9 mouse cellular contexts compared by ENCODE assay signal in the genomic region with DNA sequence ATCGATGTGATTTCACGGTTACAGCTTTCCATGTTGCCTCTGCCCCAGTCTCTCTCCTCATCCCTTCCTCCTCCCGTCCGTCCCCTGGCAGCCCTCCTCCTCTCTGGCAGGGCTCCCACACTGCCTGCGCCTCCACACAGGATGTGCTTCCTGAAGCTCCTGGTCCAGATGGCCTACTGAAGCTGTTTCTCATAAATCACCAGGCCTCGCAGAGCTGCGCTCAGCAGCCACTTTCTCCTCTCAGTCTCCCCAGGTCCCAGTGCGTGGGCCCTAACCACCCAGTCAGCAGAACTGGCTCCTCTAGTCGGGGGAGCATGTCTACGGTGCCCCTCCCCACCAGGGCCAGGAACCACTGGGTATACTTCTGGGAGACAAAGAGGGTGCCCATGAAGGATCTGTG.
DNase-seq lines count a peak whose midpoint lies in the region; ATAC-seq and TF ChIP-seq lines count a peak whose summit lies in the region.
"Had no signal": no experiment of that assay in that cellular context is flagged by ENCODE, and none has a peak within 500 bp of the region (broad histone marks: within the 10 kb centered on the region; RNA-seq: fewer than 3 reads in every experiment).

No protein-coding gene starts in this region.

- H3K27me3 ChIP-seq in intestine, embryonic 14.5 days (replicated peaks; ENCODE audit: control insufficient read depth, insufficient read depth, low read length), result no peaks in the 10 kb centered on the region
- no peaks in the 10 kb centered on the region for H3K27me3 ChIP-seq in intestine, postnatal 0 days (replicated peaks; ENCODE audit: control insufficient read depth, insufficient read depth, low read length)
- no peaks in the 10 kb centered on the region for H3K27me3 ChIP-seq in heart, adult 2 months (ENCODE audit: control insufficient read depth, insufficient read depth, low read length)
- H3K27me3 ChIP-seq in kidney, embryonic 16.5 days (ENCODE audit: insufficient read depth, low read length), result no peaks in the 10 kb centered on the region
- H3K27me3 ChIP-seq in limb, embryonic 10.5 days (ENCODE audit: low read depth, poor library complexity, severe bottlenecking), result no peaks in the 10 kb centered on the region
- H3K27me3 ChIP-seq: embryonic facial prominence, embryonic 12.5 days had no signal

- TF ChIP-seq EP300 in heart, adult 2 months (IDR thresholded peaks at IDR 0.05; ENCODE audit: insufficient read depth, low read depth, low read length), result no peak

- no peaks in the 10 kb centered on the region for H3K36me3 ChIP-seq in intestine, embryonic 14.5 days (ENCODE audit: control insufficient read depth, insufficient read depth, low read length)
- H3K36me3 ChIP-seq in intestine, postnatal 0 days (ENCODE audit: control insufficient read depth, insufficient read depth), result no peaks in the 10 kb centered on the region
- no peaks in the 10 kb centered on the region for H3K36me3 ChIP-seq in heart, adult 2 months (ENCODE audit: control insufficient read depth, insufficient read depth, low read length)
- no peaks in the 10 kb centered on the region for H3K36me3 ChIP-seq in kidney, embryonic 16.5 days (ENCODE audit: insufficient read depth, low read length)
- H3K36me3 ChIP-seq in limb, embryonic 10.5 days, result no peaks in the 10 kb centered on the region
- H3K36me3 ChIP-seq: embryonic facial prominence, embryonic 12.5 days had no signal

- intact Hi-C loops in heart, adult 2 months (cut with DNase I), result no loop called here

- ATAC-seq in intestine, embryonic 14.5 days (replicated peaks; ENCODE audit: low FRiP score, low TSS enrichment, low read depth), result peak; percentile 88
- ATAC-seq in intestine, postnatal 0 days, result no peak
- ATAC-seq in kidney, embryonic 16.5 days (ENCODE audit: low FRiP score, low TSS enrichment), result peak; percentile 88

- no peak overlapping the region for H3K4me2 ChIP-seq in intestine, embryonic 14.5 days (ENCODE audit: low read length)
- no peak overlapping the region for H3K4me2 ChIP-seq in intestine, postnatal 0 days (replicated peaks; ENCODE audit: low read depth)
- H3K4me2 ChIP-seq in kidney, embryonic 16.5 days (replicated peaks; ENCODE audit: low read depth, low read length), result no peak overlapping the region
- H3K4me2 ChIP-seq: embryonic facial prominence, embryonic 12.5 days had no signal

- no peak for TF ChIP-seq CTCF in intestine, postnatal 0 days (IDR thresholded peaks at IDR 0.05; ENCODE audit: low read depth)
- TF ChIP-seq CTCF in heart, adult 2 months (IDR thresholded peaks at IDR 0.05), result no peak

- no peak overlapping the region for H3K9ac ChIP-seq in intestine, embryonic 14.5 days (ENCODE audit: low read length)
- H3K9ac ChIP-seq in intestine, postnatal 0 days (ENCODE audit: low read depth, low read length), result no peak overlapping the region
- no peak overlapping the region for H3K9ac ChIP-seq in heart, adult 2 months (ENCODE audit: low read depth, low read length)
- H3K9ac ChIP-seq in kidney, embryonic 16.5 days (replicated peaks; ENCODE audit: low read length), result no peak overlapping the region
- H3K9ac ChIP-seq: embryonic facial prominence, embryonic 12.5 days had no signal

- H3K9me3 ChIP-seq in intestine, embryonic 14.5 days (ENCODE audit: control insufficient read depth, low read length), result no peaks in the 10 kb centered on the region
- no peaks in the 10 kb centered on the region for H3K9me3 ChIP-seq in intestine, postnatal 0 days (ENCODE audit: control insufficient read depth)
- H3K9me3 ChIP-seq in kidney, embryonic 16.5 days (ENCODE audit: low read length), result no peaks in the 10 kb centered on the region
- no peaks in the 10 kb centered on the region for H3K9me3 ChIP-seq in limb, embryonic 10.5 days (replicated peaks)
- H3K9me3 ChIP-seq: embryonic facial prominence, embryonic 12.5 days had no signal

- no peak overlapping the region for H3K4me3 ChIP-seq in intestine, embryonic 14.5 days (ENCODE audit: low read depth, low read length)
- H3K4me3 ChIP-seq in intestine, postnatal 0 days (ENCODE audit: low read depth, low read length), result no peak overlapping the region
- no peak overlapping the region for H3K4me3 ChIP-seq in heart, adult 2 months
- H3K4me3 ChIP-seq in kidney, embryonic 16.5 days (ENCODE audit: low read length), result no peak overlapping the region
- no peak overlapping the region for H3K4me3 ChIP-seq in limb, embryonic 10.5 days
- H3K4me3 ChIP-seq: embryonic facial prominence, embryonic 12.5 days had no signal

- peak overlapping the region; percentile 47 for H3K27ac ChIP-seq in intestine, embryonic 14.5 days (ENCODE audit: low read depth)
- H3K27ac ChIP-seq in intestine, postnatal 0 days (ENCODE audit: low read depth, low read length), result no peak overlapping the region
- H3K27ac ChIP-seq in heart, adult 2 months, result peak overlapping the region; percentile 33
- no peak overlapping the region for H3K27ac ChIP-seq in kidney, embryonic 16.5 days (ENCODE audit: low read length)
- peak overlapping the region; percentile 63 for H3K27ac ChIP-seq in limb, embryonic 10.5 days
- H3K27ac ChIP-seq: embryonic facial prominence, embryonic 12.5 days had no signal

- H3K79me2 ChIP-seq in heart, adult 2 months (replicated peaks; ENCODE audit: control insufficient read depth, insufficient read depth, low read length), result no peaks in the 10 kb centered on the region

- no peak for TF ChIP-seq POLR2A in heart, adult 2 months (IDR thresholded peaks at IDR 0.05; ENCODE audit: insufficient read depth, low read depth, low read length)

- peaks cover 9% of the 10 kb centered on the region for H3K4me1 ChIP-seq in intestine, embryonic 14.5 days (replicated peaks; ENCODE audit: control insufficient read depth, insufficient read depth, low read length)
- no peaks in the 10 kb centered on the region for H3K4me1 ChIP-seq in intestine, postnatal 0 days (replicated peaks; ENCODE audit: control insufficient read depth, insufficient read depth, low read length)
- 0 out of 2 replicates have a peak, but pooled peaks cover 1% of the 10 kb centered on the region for H3K4me1 ChIP-seq in heart, adult 2 months (ENCODE audit: control insufficient read depth, insufficient read depth, low read length)
- peaks cover 6% of the 10 kb centered on the region for H3K4me1 ChIP-seq in kidney, embryonic 16.5 days (ENCODE audit: insufficient read depth, low read length)
- peaks cover 13% of the 10 kb centered on the region for H3K4me1 ChIP-seq in limb, embryonic 10.5 days

- 27% methylated on average over 10 of the region's 10 CpGs for WGBS in intestine, embryonic 14.5 days
- WGBS in intestine, postnatal 0 days, result 47% methylated on average over 10 of the region's 10 CpGs
- 22% methylated on average over 10 of the region's 10 CpGs for WGBS in heart, adult 2 months
- whole genome bisulfite sequencing in kidney, embryonic 16.5 days, result 12% methylated on average over 10 of the region's 10 CpGs
- 40% methylated on average over 10 of the region's 10 CpGs for WGBS in limb, embryonic 10.5 days

- DNase-seq in intestine, embryonic 14.5 days (ENCODE audit: low spot score), result peak; percentile 70
- DNase-seq in cerebellum, postnatal 14 days, result peak; percentile 87 to 92
- DNase-seq in heart, adult 2 months, result peak; percentile 78
- DNase-seq in limb, embryonic 10.5 days (ENCODE audit: low spot score), result peak; percentile 46
- DNase-seq in right cerebral cortex, adult 18-20 months, result peak; percentile 92
- DNase-seq in T-cell, adult 2 months (ENCODE audit: low spot score), result no peak

Comparison
In these comparisons a context has a peak if more than half of its experiments do, and no peak if none do; other contexts are left out.
1. H3K27ac ChIP-seq: peak in intestine, embryonic 14.5 days (single experiment), heart, adult 2 months (single experiment) and limb, embryonic 10.5 days (single experiment); none in intestine, postnatal 0 days (single experiment) and kidney, embryonic 16.5 days (single experiment).